Mouse (Mus musculus) macrophage (primary cell): ENCODE results near the gene Sec23b. TPM values are rescaled to one million over a fixed set of nuclear protein-coding genes. Genes with fewer than 3 reads are reported as not detected.

ENCODE experiments used
- H3K27ac ChIP-seq: fragments of 350-480 bp; formaldehyde crosslinking; 2 replicates; pipeline ENCODE4 v1.9.0; 2021
- H3K36me3 ChIP-seq: fragments of 350-480 bp; formaldehyde crosslinking; 2 replicates; pipeline ENCODE4 v1.9.0; 2021; ENCODE audit errors: inconsistent target
- H3K4me3 ChIP-seq: fragments of 350-480 bp; formaldehyde crosslinking; 2 replicates; pipeline ENCODE4 v1.9.0; 2021; ENCODE audit errors: inconsistent target
- H3K79me2 ChIP-seq: fragments of 350-480 bp; formaldehyde crosslinking; 2 replicates; pipeline ENCODE4 v1.9.0; 2021; ENCODE audit errors: inconsistent target
- WGBS: methylation state at CpG from one replicate; pipeline ENCODE4 v1.1.7; 2026; ENCODE audit warnings: inconsistent platforms; ENCODE audit not compliant: missing documents; 5-methylcytosine and 5-hydroxymethylcytosine counted together
- polyA plus RNA-seq: library from polyadenylated mRNA; stranded (reverse); fragments of 250-400 nt; gene quantifications from 3 replicates; pipeline ENCODE4 v1.2.4, GENCODE M21; 2018; ENCODE audit warnings: inconsistent platforms

Gene Sec23b
- polyA plus RNA-seq, 1 experiment from 2014 or later = 57.3 TPM

DNA sequence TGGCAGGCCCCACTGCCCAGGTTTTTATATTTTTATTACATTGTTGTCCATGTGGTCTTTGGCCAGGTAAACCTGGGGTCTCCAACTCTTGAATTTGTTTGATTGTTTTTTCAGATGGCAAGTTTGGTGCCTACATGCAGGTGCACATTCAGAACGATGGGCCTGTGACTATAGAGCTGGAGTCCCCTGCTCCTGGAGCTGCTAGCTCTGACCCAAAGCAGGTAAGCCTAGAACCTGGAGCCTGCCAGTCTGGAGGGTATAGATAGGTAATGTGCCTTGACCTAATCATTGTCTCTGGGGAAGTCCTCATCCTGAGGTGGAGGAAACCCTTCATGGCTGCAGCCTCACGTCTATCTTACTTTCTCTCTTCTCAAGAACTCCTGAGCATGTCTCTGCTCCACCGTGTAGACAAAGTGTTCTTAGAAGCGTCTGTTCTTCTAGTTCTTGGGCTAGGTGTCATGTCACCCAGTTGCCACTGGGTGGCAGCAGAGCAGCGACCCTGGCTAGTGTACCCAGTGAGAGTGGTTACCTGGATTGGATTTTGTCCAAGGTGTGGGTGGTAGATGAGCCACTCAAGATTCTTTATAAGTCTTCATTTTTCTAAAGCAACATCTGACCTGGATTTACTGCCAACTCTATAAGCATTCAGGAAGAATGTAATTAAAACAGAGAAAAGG lies 79.8 kb downstream of the Sec23b start:
- 37% methylated on average over 5 of the region's 5 CpGs for WGBS
- Histone ChIP-seq H3K79me2 (no peaks in the 10 kb centered on the region), H3K27ac (no peak overlapping the region), H3K4me3 (no peak overlapping the region), H3K36me3 (no peaks in the 10 kb centered on the region)

DNA sequence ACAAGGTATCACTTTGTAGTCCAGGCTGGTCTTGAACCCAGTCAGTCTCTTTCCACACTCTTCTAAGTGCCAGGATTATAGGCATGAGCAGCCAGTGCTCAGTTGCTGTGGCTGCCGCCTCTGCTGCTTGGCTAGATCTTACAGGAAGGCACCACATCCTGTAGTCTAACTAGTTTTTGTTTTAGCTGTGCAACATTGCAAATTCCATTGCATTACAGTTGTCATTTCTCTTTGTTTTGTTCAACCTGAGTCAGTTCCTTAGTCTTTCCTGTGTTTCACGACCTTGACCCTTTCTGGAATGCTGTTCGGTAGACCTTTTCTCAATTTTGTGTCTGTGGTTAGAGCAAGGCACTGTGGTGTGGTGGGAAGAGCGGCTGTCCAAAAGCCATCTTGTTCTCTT lies 81.2 kb downstream of the Sec23b start:
- H3K79me2 ChIP-seq = no peaks in the 10 kb centered on the region
- H3K4me3 ChIP-seq = no peak overlapping the region
- no peaks in the 10 kb centered on the region for H3K36me3 ChIP-seq
- 64% methylated on average over 4 of the region's 4 CpGs for WGBS
- H3K27ac ChIP-seq = no peak overlapping the region

DNA sequence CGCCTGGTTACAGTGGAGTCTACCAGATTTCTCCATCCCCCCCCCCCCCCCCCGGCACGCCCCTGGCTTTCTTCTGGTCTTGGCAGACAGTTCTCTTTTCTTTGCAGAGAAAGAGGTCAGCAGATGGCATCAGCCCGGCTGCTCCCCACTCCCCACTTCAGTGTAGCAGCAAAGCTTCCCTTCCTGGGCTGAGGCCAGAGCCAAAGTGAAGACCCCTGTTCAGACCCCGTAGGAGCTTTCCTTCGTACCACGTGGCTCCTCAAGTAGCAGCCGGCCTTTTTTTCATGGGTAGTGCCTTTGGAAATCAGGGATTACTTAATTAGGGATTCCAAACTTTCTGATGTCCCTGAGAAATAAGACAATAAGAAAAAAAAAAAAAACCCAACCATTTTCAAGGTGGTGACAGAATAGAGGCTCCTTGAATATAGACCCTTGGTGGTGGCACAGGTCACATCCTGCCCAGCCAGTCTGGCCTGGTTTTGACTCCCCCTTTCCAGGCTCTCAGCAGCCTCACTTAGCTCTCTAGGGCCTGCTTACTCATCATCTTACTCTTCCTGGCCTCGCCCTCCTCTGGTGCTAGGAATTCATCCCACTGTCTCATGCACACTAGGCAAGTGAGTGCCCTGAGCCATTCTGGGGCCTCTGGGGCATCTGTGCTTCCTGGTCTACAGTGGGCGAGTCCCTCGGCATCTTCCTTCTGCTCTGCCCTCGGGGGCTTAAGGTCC lies 81.8 kb downstream of the Sec23b start:
- Histone ChIP-seq H3K36me3 (no peaks in the 10 kb centered on the region), H3K27ac (no peak overlapping the region), H3K4me3 (no peak overlapping the region), H3K79me2 (no peaks in the 10 kb centered on the region)
- 75% methylated on average over 12 of the region's 12 CpGs for WGBS

DNA sequence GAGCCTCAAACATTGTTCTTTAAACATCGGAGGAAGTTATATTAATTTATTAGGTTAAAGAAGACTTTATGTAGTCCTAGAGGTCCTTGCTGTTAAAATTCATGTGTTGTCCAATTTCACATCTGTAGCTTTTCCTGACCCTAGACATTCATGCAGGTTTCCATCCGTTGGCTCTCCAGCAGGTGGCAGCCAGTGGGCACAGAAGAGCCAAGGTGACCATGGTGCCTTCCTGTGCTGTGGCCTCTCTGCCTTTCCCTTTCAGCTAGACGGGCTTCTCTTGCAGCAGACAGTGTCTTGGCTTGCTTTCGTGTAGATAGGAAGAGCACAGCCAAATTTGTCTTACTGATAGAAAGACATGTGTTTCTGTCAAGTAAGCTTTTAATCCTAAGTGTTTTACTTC lies 82.7 kb downstream of the Sec23b start:
- no peaks in the 10 kb centered on the region for H3K79me2 ChIP-seq
- H3K27ac ChIP-seq = no peak overlapping the region
- no peak overlapping the region for H3K4me3 ChIP-seq
- H3K36me3 ChIP-seq = no peaks in the 10 kb centered on the region
- 50% methylated on average over 4 of the region's 4 CpGs for WGBS

DNA sequence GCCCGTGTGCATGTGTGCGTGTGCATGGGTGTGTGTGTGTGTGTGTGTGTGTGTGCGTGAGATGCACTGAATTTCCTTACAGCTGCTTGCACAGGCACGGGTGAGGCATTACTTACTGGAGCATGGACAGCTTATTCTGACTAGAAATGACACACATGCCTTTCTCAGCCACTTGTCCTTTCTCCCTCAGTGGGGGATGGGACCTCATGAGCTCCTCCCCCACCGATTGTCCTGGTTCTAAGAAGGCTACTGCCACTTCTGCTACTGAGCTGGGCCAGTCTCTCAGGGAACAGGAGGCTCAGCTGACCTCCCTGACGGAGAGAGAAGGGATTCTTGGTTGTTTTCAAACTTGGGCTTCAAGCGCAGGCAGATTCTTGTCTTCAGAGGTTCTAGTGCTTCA lies 84.1 kb downstream of the Sec23b start:
- Histone ChIP-seq H3K4me3 (no peak overlapping the region), H3K79me2 (no peaks in the 10 kb centered on the region)
- 88% methylated on average over 7 of the region's 7 CpGs for WGBS

More for the DNA sequence above, 84.1 kb downstream of the Sec23b start:
- Histone ChIP-seq H3K27ac (no peak overlapping the region), H3K36me3 (no peaks in the 10 kb centered on the region)

Other genes starting within 250 kb of the Sec23b start
- not detected in 3 replicates for gene Ovol2, start 224.1 kb upstream of the Sec23b start, polyA plus RNA-seq
- 23.5 to 36.0 TPM (median 28.7 TPM) in 3 replicates for gene Kat14, start 187.2 kb upstream of the Sec23b start, polyA plus RNA-seq
- gene Pet117, start 187.2 kb upstream of the Sec23b start, polyA plus RNA-seq = 11.6 TPM in 1 of 3 replicates, not detected in the others
- 0.03 to 0.04 TPM (median 0.04 TPM) in 3 replicates for gene Dzank1, start 28.8 kb upstream of the Sec23b start, polyA plus RNA-seq
- 8.9 to 11.6 TPM (median 9.0 TPM) in 3 replicates for gene Polr3f, start 28.5 kb upstream of the Sec23b start, polyA plus RNA-seq
- 10.3 to 18.4 TPM (median 12.4 TPM) in 3 replicates for gene Rbbp9, start 5.4 kb upstream of the Sec23b start, polyA plus RNA-seq
- 9.3 to 43.8 TPM (median 22.1 TPM) in 3 replicates for gene Smim26, start 37.8 kb downstream of the Sec23b start, polyA plus RNA-seq
- 5.7 to 9.9 TPM (median 8.4 TPM) in 3 replicates for gene Dtd1, start 43.7 kb downstream of the Sec23b start, polyA plus RNA-seq